Mouse (Mus musculus) hindbrain, embryonic 14.5 days (tissue): ENCODE data around the gene Nfe2. TPM values are rescaled to one million over a fixed set of nuclear protein-coding genes. Genes with fewer than 3 reads are reported as not detected.

Experiments used
- ATAC-seq: fragments of 200-750 bp; cut with Nextera tagmentation; 2 replicates; pipeline ENCODE4 v1.8.0; 2017; ENCODE audit warnings: moderate number of reproducible peaks, mild to moderate bottlenecking, moderate TSS enrichment, moderate library complexity; ENCODE audit not compliant: low FRiP score
- DNase-seq: peaks from one replicate; pipeline ENCODE4 v3.0.0-alpha.2; 2015; ENCODE audit warnings: low spot score
- H3K27ac ChIP-seq: fragments of 300-500 bp; sonication (generic); 2 replicates; pipeline ENCODE4 v1.5.1; 2014; ENCODE audit warnings: mild to moderate bottlenecking, moderate library complexity
- H3K27me3 ChIP-seq: fragments of 300-500 bp; sonication (generic); 2 replicates; pipeline ENCODE4 v1.6.1; 2014; ENCODE audit warnings: mild to moderate bottlenecking, low read length, mixed read lengths; ENCODE audit not compliant: control insufficient read depth, insufficient read depth
- H3K36me3 ChIP-seq: fragments of 300-500 bp; sonication (generic); replicated peaks from 2 replicates; pipeline ENCODE4 v1.6.1; 2014; ENCODE audit not compliant: control insufficient read depth, insufficient read depth
- H3K4me1 ChIP-seq: fragments of 300-500 bp; sonication (generic); replicated peaks from 2 replicates; pipeline ENCODE4 v1.6.1; 2014; ENCODE audit warnings: antibody characterized with exemption, low read length, mixed read lengths; ENCODE audit not compliant: control insufficient read depth, insufficient read depth
- H3K4me2 ChIP-seq: fragments of 300-500 bp; sonication (generic); replicated peaks from 2 replicates; pipeline ENCODE4 v1.6.1; 2014; ENCODE audit warnings: mild to moderate bottlenecking, moderate library complexity
- H3K4me3 ChIP-seq: fragments of 300-500 bp; sonication (generic); replicated peaks from 2 replicates; pipeline ENCODE4 v1.5.1; 2014; ENCODE audit warnings: mild to moderate bottlenecking, low read length
- H3K9ac ChIP-seq: fragments of 300-500 bp; sonication (generic); 2 replicates; pipeline ENCODE4 v1.6.1; 2014
- H3K9me3 ChIP-seq: fragments of 300-500 bp; sonication (generic); 2 replicates; pipeline ENCODE4 v1.6.1; 2016; ENCODE audit warnings: low read length; ENCODE audit not compliant: control insufficient read depth
- WGBS: fragments of 180-500 bp; shearing (Covaris S2); extraction: QIAGEN DNeasy Blood & Tissue Kit; methylation state at CpG from one replicate; pipeline ENCODE4 v1.1.7; 2014; 5-methylcytosine and 5-hydroxymethylcytosine counted together
- polyA plus RNA-seq: library from polyadenylated mRNA; unstranded; fragments of >200 nt; fragmentation: Nextera tagmentation; extraction: Ambion mirVana; gene quantifications from 2 replicates; pipeline ENCODE4 v1.2.1, GENCODE M21; 2014

Nfe2 gene
- polyA plus RNA-seq, 1 experiment from 2014 or later, result 1.1 TPM

DNA sequence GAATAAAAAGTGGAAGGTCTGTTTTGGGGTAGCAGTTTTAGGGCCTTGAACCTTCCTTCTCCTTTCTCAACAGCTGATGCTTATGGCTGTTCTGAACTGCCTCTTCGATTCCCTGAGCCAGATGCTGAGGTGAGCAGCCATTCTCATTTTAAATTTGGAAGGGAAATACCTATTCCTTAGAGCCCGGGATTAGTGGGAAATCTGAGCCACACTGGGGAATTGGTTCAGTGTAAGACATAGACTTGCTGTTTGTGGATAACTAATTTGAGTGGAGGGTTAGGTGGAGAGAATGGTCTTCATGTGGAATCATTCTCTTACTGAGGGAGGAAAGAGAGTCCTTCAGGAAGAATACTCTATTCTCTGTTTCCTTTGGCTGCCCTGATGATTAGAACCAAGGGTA is 36.4 kb upstream of the Nfe2 start:
- H3K27ac ChIP-seq, result no peak overlapping the region
- 91% methylated on average over 2 of the region's 2 CpGs for WGBS
- no peaks in the 10 kb centered on the region for H3K9me3 ChIP-seq
- H3K27me3 ChIP-seq, result no peaks in the 10 kb centered on the region
- peaks cover 43% of the 10 kb centered on the region for H3K36me3 ChIP-seq
- no peak overlapping the region for H3K4me2 ChIP-seq
- DNase-seq (no peak), ATAC-seq (no peak)
- H3K4me1 ChIP-seq, result peaks cover 50% of the 10 kb centered on the region
- H3K9ac ChIP-seq, result no peak overlapping the region
- no peak overlapping the region for H3K4me3 ChIP-seq

DNA sequence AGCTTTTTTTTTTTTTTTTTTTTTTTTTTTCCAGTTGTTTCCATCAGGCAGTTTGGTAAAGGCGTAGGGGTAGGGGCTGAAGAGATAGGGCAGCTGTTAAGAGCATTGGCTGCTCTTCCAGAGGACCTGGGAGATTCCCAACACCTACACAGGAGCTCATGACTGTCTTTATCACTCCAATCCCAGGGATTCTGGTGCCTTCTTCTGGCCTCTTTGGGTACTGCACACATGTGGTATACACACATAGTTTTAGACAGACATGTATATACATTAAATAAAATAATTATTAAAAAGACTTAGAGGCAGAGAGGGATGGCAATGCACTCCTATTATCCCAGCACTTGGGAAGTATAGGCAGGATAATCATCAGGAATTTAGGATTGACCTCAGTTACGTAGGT is 35.2 kb upstream of the Nfe2 start:
- H3K9ac ChIP-seq, result no peak overlapping the region
- H3K36me3 ChIP-seq, result peaks cover 48% of the 10 kb centered on the region
- no peak overlapping the region for H3K27ac ChIP-seq
- H3K4me1 ChIP-seq, result peaks cover 43% of the 10 kb centered on the region
- DNase-seq, result no peak
- WGBS, result 98% methylated on average over 2 of the region's 2 CpGs
- H3K4me2 ChIP-seq, result no peak overlapping the region
- no peaks in the 10 kb centered on the region for H3K27me3 ChIP-seq
- H3K9me3 ChIP-seq, result no peaks in the 10 kb centered on the region
- no peak overlapping the region for H3K4me3 ChIP-seq
- ATAC-seq, result no peak

DNA sequence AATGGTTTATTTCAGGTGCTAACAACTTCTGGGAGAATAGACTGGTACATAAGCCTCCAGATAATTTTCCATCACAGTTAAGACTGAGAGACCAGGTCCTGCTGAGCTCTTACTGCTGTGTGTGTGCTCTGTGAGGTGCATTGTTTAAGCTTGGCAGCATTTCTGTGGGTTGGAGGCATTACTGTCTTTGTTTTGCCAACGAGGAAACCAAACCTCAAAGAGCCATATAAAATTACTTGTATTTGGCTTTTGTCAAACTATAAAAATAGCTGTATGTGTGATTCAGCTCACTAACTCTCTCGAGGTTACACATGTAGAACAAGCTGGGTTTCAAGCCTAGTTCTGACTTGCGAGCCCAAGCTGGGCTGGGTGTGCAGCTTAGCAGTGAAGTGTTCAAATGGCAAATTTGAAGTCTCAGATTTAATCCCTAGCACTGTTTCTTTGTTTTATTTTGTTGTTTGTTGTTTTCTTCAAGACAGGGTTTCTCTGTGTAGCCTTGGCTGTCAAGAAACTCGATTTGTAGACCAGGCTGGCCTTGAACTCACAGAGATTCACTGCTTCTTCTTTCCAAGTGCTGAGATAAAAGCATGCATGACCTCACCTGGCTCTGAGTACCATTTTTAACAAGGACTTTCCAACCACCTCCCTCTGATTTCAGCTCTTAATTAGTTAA is 34.6 kb upstream of the Nfe2 start:
- Histone ChIP-seq H3K4me1 (peaks cover 38% of the 10 kb centered on the region), H3K4me2 (no peak overlapping the region), H3K4me3 (no peak overlapping the region), H3K27me3 (no peaks in the 10 kb centered on the region), H3K36me3 (peaks cover 48% of the 10 kb centered on the region), H3K9me3 (no peaks in the 10 kb centered on the region), H3K9ac (no peak overlapping the region), H3K27ac (no peak overlapping the region)
- 83% methylated on average over 4 of the region's 4 CpGs for WGBS
- DNase-seq (no peak), ATAC-seq (no peak)

- Histone ChIP-seq H3K4me1 (peaks cover 20% of the 10 kb centered on the region), H3K4me2 (no peak overlapping the region), H3K4me3 (no peak overlapping the region), H3K9ac (no peak overlapping the region), H3K9me3 (no peaks in the 10 kb centered on the region), H3K36me3 (peaks cover 55% of the 10 kb centered on the region), H3K27me3 (no peaks in the 10 kb centered on the region), H3K27ac (peak overlapping the region; percentile 55)
- WGBS, result 75% methylated on average over 9 of the region's 9 CpGs
- no peak for DNase-seq
- ATAC-seq, result no peak
These were observed 32.6 kb upstream of the Nfe2 start for GRCm38 (mm10) chr15:103290843-103291242.

DNA sequence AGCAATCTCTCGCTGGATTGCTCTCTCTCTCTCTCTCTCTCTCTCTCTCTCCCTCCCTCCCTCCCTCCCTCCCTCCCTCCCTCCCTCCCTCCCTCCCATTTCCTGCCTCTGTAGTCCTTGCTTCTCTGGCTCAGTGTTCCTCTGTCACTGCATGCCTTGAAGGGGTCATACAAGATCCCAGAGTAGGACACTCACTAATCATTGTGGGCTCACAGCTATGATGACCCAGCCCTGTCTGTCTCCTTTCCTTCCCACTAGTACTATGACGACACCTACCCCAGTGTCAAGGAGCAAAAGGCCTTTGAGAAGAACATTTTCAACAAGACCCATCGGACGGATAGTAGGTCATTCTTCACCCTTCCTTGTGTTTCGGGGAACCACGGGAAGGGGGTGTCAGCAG is 32.2 kb upstream of the Nfe2 start:
- ATAC-seq (no peak), DNase-seq (no peak)
- Histone ChIP-seq H3K9ac (no peak overlapping the region), H3K9me3 (no peaks in the 10 kb centered on the region), H3K4me2 (no peak overlapping the region), H3K27ac (peak overlapping the region; percentile 55), H3K27me3 (no peaks in the 10 kb centered on the region), H3K36me3 (peaks cover 50% of the 10 kb centered on the region), H3K4me1 (peaks cover 20% of the 10 kb centered on the region), H3K4me3 (no peak overlapping the region)
- WGBS, result 84% methylated on average over 6 of the region's 6 CpGs

DNA sequence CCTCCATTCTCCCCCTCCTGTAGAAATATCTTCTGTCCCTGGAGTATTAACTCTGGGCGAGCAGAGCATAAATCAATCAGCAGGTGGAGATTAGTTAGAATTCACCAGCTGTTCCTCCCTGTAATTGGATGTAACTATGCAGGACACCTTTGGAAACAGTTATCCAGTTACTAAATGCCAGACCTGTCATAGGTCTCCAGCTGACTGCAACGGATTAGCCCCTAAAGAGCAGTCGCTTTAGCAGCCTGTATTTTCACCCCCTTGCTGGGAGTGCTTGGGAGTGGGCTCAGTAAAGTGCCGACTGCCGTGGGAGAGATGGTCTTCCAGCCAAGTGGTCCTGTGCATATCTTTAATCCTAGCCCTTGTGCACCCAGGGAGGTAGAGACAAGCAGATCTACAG is 31.4 kb upstream of the Nfe2 start:
- DNase-seq, result no peak
- peak overlapping the region; percentile 69 for H3K27ac ChIP-seq
- H3K9ac ChIP-seq, result peak overlapping the region; percentile 24; the same call in 1 of the 2 replicates
- no peaks in the 10 kb centered on the region for H3K9me3 ChIP-seq
- peaks cover 47% of the 10 kb centered on the region for H3K36me3 ChIP-seq
- no peak overlapping the region for H3K4me3 ChIP-seq
- ATAC-seq, result no peak
- H3K4me1 ChIP-seq, result peaks cover 19% of the 10 kb centered on the region
- WGBS, result 33% methylated on average over 5 of the region's 5 CpGs
- no peak overlapping the region for H3K4me2 ChIP-seq
- no peaks in the 10 kb centered on the region for H3K27me3 ChIP-seq

DNA sequence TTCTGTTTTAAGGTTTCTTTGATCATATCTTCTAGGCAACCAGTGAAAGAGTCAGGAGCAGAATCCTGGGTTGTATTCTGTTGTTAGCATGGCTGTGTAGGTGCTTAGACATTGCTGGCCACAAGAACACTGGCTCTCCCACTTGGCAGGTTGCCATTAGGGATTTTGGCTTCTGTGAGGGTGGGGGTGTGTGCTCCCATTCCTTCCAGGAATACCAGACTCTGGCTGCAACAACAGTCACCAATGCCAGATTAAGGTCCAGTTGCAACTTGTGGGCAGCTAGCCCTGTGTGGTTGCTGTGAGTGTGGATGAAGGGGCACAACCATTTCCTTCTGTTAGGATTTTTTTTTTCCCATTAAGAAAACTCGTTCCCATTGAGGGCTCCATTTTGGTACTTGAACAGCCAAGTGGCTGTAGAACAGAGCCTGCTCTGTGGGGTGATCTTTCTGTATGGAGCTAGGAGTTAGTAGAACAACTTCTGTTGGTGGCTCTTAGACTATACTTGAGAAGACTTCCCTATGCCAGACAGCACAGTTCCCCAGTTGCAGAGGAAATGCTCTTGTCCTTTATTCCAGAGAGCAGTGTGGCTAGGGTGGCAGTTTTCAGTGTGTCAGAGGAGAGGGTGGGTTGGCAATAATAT is 27.7 kb upstream of the Nfe2 start:
- H3K9me3 ChIP-seq, result no peaks in the 10 kb centered on the region
- H3K4me1 ChIP-seq, result peaks cover 19% of the 10 kb centered on the region
- peaks cover 17% of the 10 kb centered on the region; the same call in 1 of the 2 replicates for H3K36me3 ChIP-seq
- no peak overlapping the region for H3K9ac ChIP-seq
- peak overlapping the region; percentile 68 for H3K27ac ChIP-seq
- H3K4me3 ChIP-seq, result no peak overlapping the region
- 69% methylated on average over 1 of the region's 1 CpGs for WGBS
- H3K4me2 ChIP-seq, result no peak overlapping the region
- H3K27me3 ChIP-seq, result no peaks in the 10 kb centered on the region
- ATAC-seq (peak; percentile 36; the same call in 1 of the 2 replicates), DNase-seq (peak; percentile 65)

DNA sequence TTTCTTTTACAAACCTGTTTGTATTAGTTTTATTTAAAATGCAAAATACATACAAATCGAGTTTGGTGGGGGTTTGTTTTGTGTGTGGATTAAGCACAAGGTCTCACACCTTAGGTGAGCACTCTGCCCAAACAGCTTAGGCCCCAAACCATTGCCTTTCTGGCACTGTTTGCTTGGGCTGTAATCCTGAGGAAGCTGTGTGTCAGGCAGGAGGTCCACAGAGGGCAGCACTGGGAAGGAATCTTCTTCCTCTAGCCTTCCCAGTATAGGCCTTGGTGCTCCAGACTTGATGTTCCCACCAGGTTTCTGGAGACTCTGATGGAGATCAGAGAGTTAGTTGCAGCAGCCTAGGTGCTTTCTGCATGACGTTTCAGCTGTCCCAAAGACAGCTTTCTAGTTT is 26.4 kb upstream of the Nfe2 start:
- Histone ChIP-seq H3K27ac (peak overlapping the region; percentile 68; the same call in 1 of the 2 replicates), H3K4me3 (no peak overlapping the region), H3K9ac (no peak overlapping the region), H3K4me1 (peaks cover 14% of the 10 kb centered on the region), H3K9me3 (no peaks in the 10 kb centered on the region), H3K36me3 (0 out of 2 replicates have a peak, but pooled peaks cover 11% of the 10 kb centered on the region), H3K4me2 (no peak overlapping the region), H3K27me3 (no peaks in the 10 kb centered on the region)
- no peak for ATAC-seq
- no peak for DNase-seq
- WGBS, result 44% methylated on average over 2 of the region's 2 CpGs

DNA sequence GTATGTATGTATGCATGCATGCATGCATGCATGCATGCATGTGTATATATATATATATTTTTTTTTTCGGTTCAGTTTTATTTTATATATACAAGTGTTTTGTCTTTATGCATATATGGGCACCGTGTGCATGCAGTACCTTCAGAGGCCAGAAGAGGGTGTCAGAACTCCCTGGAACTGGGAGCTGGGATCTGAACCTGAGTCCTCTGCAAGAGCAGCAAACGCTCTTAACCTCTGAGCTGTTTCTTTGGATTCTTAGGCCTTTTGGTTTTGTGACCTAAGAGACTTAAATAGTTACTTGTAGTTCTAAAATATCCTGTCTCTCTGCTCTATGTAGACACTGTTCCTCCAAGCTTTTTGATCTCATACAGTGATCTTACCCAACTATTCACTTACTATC is 25.9 kb upstream of the Nfe2 start:
- Histone ChIP-seq H3K4me2 (no peak overlapping the region), H3K27ac (no peak overlapping the region), H3K4me1 (peaks cover 8% of the 10 kb centered on the region), H3K9me3 (no peaks in the 10 kb centered on the region), H3K36me3 (0 out of 2 replicates have a peak, but pooled peaks cover 6% of the 10 kb centered on the region), H3K4me3 (no peak overlapping the region), H3K9ac (no peak overlapping the region), H3K27me3 (no peaks in the 10 kb centered on the region)
- WGBS, result 62% methylated on average over 3 of the region's 3 CpGs
- ATAC-seq (no peak), DNase-seq (no peak)
